Mouse (Mus musculus) adrenal gland, postnatal 36 days (tissue): ENCODE results near the gene Pfdn6. TPM values are rescaled to one million over a fixed set of nuclear protein-coding genes. Genes with fewer than 3 reads are reported as not detected.
"Not testable (repeated sequence)": the region's sequence is repeated elsewhere in the genome, so short reads cannot be mapped to it uniquely, and the experiment has no call there.

Experiments used
- DNase-seq, 2 experiments: peaks; one replicate each; pipeline ENCODE4 v3.0.0; 2021; ENCODE audit warnings: mixed read lengths in 1 of 2
- total RNA-seq, 2 experiments: library from RNA; stranded (reverse); gene quantifications; 2 replicates each; pipeline ENCODE4 v1.2.3; 2021

Pfdn6 gene
- total RNA-seq, 2 experiments from 2014 or later, result 89.2 to 90.6 TPM

DNA sequence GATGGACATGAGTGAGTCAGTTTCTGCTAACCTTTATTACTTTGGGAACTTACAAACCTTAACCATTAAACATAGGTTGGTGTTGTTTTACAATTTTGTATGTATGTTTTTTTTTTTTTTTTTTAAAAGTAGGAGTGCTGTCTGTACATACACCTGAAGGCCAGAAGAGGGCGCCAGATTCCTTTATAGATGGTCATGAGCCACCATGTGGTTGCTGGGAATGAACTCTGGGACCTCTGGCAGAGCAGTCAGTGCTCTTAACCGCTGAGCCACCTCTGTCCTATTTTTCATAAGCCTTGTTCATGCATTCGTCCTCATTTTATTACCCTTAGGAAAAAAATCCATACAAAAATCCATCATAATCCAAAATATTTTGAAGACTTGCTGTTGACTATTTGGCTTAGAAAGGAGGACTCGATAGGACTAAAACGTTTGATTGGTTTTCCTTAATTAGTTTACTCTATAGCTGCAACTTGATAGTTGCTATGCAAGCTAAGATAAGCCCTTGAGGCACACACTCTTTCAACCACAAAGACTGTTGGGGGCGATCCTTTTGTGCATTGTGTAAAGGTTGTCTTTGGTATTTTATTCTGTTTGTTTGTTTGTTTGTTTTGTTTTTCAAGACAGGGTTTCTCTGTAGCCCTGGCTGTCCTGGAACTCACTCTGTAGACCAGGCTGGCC is 42.9 kb downstream of the Pfdn6 start:
- peak in 1 of 2 experiments; percentile 60 for DNase-seq

- not testable (repeated sequence) for DNase-seq
Observed at GRCm38 (mm10) chr17:33893011-33893410, 47.1 kb downstream of the Pfdn6 start.

- no peak for DNase-seq
Observed at GRCm38 (mm10) chr17:33892429-33892828, 47.7 kb downstream of the Pfdn6 start.

DNA sequence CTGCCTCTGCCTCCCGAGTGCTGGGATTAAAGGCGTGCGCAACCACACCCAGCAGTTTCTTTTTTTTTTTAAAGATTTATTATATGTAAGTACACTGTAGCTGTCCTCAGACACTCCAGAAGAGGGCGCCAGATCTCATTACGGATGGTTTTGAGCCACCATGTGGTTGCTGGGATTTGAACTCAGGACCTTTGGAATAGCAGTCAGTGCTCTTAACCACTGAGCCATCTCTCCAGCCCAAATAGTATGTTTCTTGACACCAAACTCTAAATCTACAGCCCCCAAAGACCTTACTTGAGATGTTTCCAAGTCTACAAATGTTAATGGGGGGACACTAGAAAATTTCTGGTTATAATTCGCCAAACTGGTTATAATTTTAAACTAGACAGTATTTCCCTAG is 48.3 kb downstream of the Pfdn6 start:
- not testable (repeated sequence) for DNase-seq

GRCm38 (mm10) chr17:33891357-33891756 is 48.8 kb downstream of the Pfdn6 start:
- DNase-seq, result no peak

DNA sequence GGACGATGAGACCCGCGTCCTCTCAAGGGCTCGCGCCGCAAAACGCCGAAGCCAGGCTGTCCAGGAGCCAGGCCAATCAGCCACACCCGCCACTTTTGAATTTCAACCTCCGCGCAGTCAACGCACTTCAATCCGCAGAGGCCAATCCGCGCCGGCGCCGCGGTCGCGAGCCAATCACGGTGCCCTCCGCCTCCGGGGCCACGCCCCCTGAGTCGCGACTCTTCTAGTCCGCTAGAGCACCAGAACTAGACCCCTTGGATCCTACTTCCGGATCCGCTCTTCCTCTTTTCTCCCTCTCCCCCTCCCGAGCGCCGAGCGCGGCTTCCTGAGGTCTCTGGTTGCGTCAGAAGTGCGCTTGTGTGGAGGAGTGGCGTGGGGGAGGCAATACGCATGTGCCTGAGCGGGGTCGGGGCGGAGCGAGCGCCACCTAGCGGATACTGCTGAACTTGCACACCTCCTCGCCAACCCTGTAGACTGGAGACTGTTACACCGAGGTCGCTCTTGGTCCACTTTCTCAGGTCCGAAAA is 49.5 kb downstream of the Pfdn6 start, which contains the start of gene Kifc1:
Gene Kifc1 (minus strand): TSS at position 129 of the 527 bp plus-strand sequence.
- peak; percentile 98 to 99 for DNase-seq

- not testable (repeated sequence) for DNase-seq
Observed at GRCm38 (mm10) chr17:33889941-33890532, 50.1 kb downstream of the Pfdn6 start.

Other genes starting within 250 kb of the Pfdn6 start
- gene March2, start 221.7 kb downstream of the Pfdn6 start, total RNA-seq, result 100 to 1,000 TPM in 1 of 2 experiments, 10 to 100 TPM in 1; 92.9 to 119 TPM
- gene Rab11b, start 179.8 kb downstream of the Pfdn6 start, total RNA-seq, result 100 to 1,000 TPM; 231 to 299 TPM
- 100 to 1,000 TPM in 1 of 2 experiments, 10 to 100 TPM in 1; 62.7 to 110 TPM for gene Angptl4, start 158.5 kb downstream of the Pfdn6 start, total RNA-seq
- 10 to 100 TPM; 72.2 to 90.5 TPM for gene Kank3, start 129.8 kb downstream of the Pfdn6 start, total RNA-seq
- 1,000 to 10,000 TPM; 1,486 to 1,511 TPM for gene Rps28, start 115.8 kb downstream of the Pfdn6 start, total RNA-seq
- gene Ndufa7, start 115.8 kb downstream of the Pfdn6 start, total RNA-seq, result 100 to 1,000 TPM; 432 to 487 TPM
- 10 to 100 TPM; 30.8 to 47.3 TPM for gene Cd320, start 97.3 kb downstream of the Pfdn6 start, total RNA-seq
- gene Gm7029, start 66.5 kb downstream of the Pfdn6 start, total RNA-seq, result not detected
- gene Kifc1, start 49.7 kb downstream of the Pfdn6 start, total RNA-seq, result 1 to 10 TPM; 3.3 to 4.4 TPM
- gene Platr17, start 35.2 kb downstream of the Pfdn6 start, total RNA-seq, result not detected
- gene Daxx, start 30.9 kb downstream of the Pfdn6 start, total RNA-seq, result 10 to 100 TPM; 29.2 to 30.2 TPM
- gene Tapbp, start 24.4 kb downstream of the Pfdn6 start, total RNA-seq, result 100 to 1,000 TPM; 178 to 181 TPM
- gene Zbtb22, start 24.4 kb downstream of the Pfdn6 start, total RNA-seq, result 10 to 100 TPM; 26.5 to 36.1 TPM
- gene Rgl2, start 10.8 kb downstream of the Pfdn6 start, total RNA-seq, result 10 to 100 TPM; 37.0 to 45.9 TPM
- 10 to 100 TPM; 34.4 to 34.9 TPM for gene Wdr46, start 317 bp upstream of the Pfdn6 start, total RNA-seq
- 1 to 10 TPM; 4.0 to 6.6 TPM for gene B3galt4, start 11.1 kb upstream of the Pfdn6 start, total RNA-seq
- gene Vps52, start 15.5 kb upstream of the Pfdn6 start, total RNA-seq, result 10 to 100 TPM; 53.4 to 59.9 TPM
- gene Rps18, start 15.7 kb upstream of the Pfdn6 start, total RNA-seq, result 100 to 1,000 TPM; 791 to 792 TPM
- gene H2-K1, start 60.0 kb upstream of the Pfdn6 start, total RNA-seq, result 100 to 1,000 TPM; 459 to 574 TPM
- gene Ring1, start 84.3 kb upstream of the Pfdn6 start, total RNA-seq, result 10 to 100 TPM; 43.8 to 48.3 TPM
- gene H2-Ke6, start 87.7 kb upstream of the Pfdn6 start, total RNA-seq, result 100 to 1,000 TPM; 243 to 247 TPM
- 100 to 1,000 TPM; 165 to 198 TPM for gene Slc39a7, start 91.3 kb upstream of the Pfdn6 start, total RNA-seq
- gene Rxrb, start 91.5 kb upstream of the Pfdn6 start, total RNA-seq, result 10 to 100 TPM; 53.5 to 55.7 TPM
- 1 to 10 TPM; 1.2 to 2.2 TPM for gene Col11a2, start 99.1 kb upstream of the Pfdn6 start, total RNA-seq
- not detected for gene H2-Oa, start 152.0 kb upstream of the Pfdn6 start, total RNA-seq
- 10 to 100 TPM; 11.4 to 12.7 TPM for gene H2-DMa, start 179.2 kb upstream of the Pfdn6 start, total RNA-seq
- gene Brd2, start 182.3 kb upstream of the Pfdn6 start, total RNA-seq, result 100 to 1,000 TPM; 213 to 224 TPM
- 1 to 10 TPM in 1 of 2 experiments, under 1 TPM in 1; 0.72 to 2.2 TPM for gene H2-DMb2, start 203.0 kb upstream of the Pfdn6 start, total RNA-seq
- 1 to 10 TPM; 3.5 to 6.0 TPM for gene H2-DMb1, start 212.7 kb upstream of the Pfdn6 start, total RNA-seq
- 10 to 100 TPM; 12.5 to 23.0 TPM for gene Tap1, start 247.2 kb upstream of the Pfdn6 start, total RNA-seq
- 10 to 100 TPM; 11.2 to 18.8 TPM for gene Psmb9, start 247.4 kb upstream of the Pfdn6 start, total RNA-seq